Mouse (Mus musculus) ES-E14 (cell line): ENCODE results near the gene Emid1.

Source experiments
- CHD2 ChIP-seq: IDR thresholded peaks from 2 replicates; pipeline ENCODE4 v1.6.1; 2014; ENCODE audit warnings: mild to moderate bottlenecking, low read depth, low read length, inconsistent platforms
- HCFC1 ChIP-seq: IDR thresholded peaks from 2 replicates; pipeline ENCODE4 v1.6.1; 2012; ENCODE audit warnings: low read length, inconsistent platforms, borderline replicate concordance; ENCODE audit not compliant: insufficient read depth
- MAFK ChIP-seq: IDR thresholded peaks from 2 replicates; pipeline ENCODE4 v1.6.1; 2014; ENCODE audit warnings: mild to moderate bottlenecking, low read depth, low read length, inconsistent platforms; ENCODE audit not compliant: insufficient read depth
- ZC3H11A ChIP-seq: IDR thresholded peaks from 2 replicates; pipeline ENCODE4 v1.6.1; 2012; ENCODE audit warnings: low read depth, mild to moderate bottlenecking, inconsistent platforms, low read length, borderline replicate concordance

DNA sequence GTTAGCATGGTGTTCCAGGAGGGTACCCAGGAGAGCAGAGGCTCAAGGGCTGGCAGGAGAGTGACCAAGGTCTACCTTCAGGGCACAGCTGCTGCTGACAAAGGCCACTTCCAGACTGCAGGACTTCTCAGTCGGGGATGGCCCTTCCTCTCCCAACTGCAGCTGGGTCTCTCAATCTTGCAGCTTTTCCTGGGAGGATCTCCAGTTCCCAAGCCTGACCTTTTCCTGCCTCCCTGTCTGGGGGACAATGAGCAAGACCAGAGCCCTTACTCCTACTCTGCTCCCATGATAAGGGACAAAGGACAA is 41.5 kb upstream of the Emid1 start:
- TF ChIP-seq ZC3H11A (no peak), CHD2 (no peak), MAFK (no peak), HCFC1 (no peak)
